Mouse (Mus musculus): ENCODE results near the gene Zswim1.

- no peak for TF ChIP-seq CTCF (IDR thresholded peaks at IDR 0.05 in 2 of 3, conservative IDR thresholded peaks at IDR 0.05 in 1 of 3; ENCODE audit: control insufficient read depth in 1 of 3, insufficient read depth in 1 of 3, low read depth in 2 of 3, low read length in 3 of 3, poor library complexity in 1 of 3, severe bottlenecking in 1 of 3)
- TF ChIP-seq BHLHE40 (IDR thresholded peaks at IDR 0.05; ENCODE audit: borderline replicate concordance, low read depth, low read length), result no peak
- TF ChIP-seq POLR2AphosphoS5 (IDR thresholded peaks at IDR 0.05; ENCODE audit: borderline replicate concordance, low read depth, low read length), result no peak
Observed at GRCm38 (mm10) chr2:164803921-164804313, 18.6 kb upstream of the Zswim1 start.
